Mouse (Mus musculus): Measurements from ENCODE around the gene Pxylp1.

Gene Pxylp1

GRCm38 (mm10) chr9:96818822-96819481 is 73.5 kb downstream of the Pxylp1 start:
- DNase-seq = no peak

GRCm38 (mm10) chr9:96818128-96818821 is 74.2 kb downstream of the Pxylp1 start:
- peak in 1 of 2 experiments; percentile 71 for DNase-seq

- DNase-seq = no peak
These were observed 80.5 kb downstream of the Pxylp1 start for GRCm38 (mm10) chr9:96811996-96812395.

GRCm38 (mm10) chr9:96800131-96800825 is 92.2 kb downstream of the Pxylp1 start:
- no peak for DNase-seq

GRCm38 (mm10) chr9:96797311-96797710 is 95.2 kb downstream of the Pxylp1 start:
- no peak for DNase-seq

GRCm38 (mm10) chr9:96795399-96795928 is 97.0 kb downstream of the Pxylp1 start:
- DNase-seq = peak; percentile 36 to 41

- DNase-seq = no peak
These were observed 97.9 kb downstream of the Pxylp1 start for GRCm38 (mm10) chr9:96794601-96795000.

GRCm38 (mm10) chr9:96792543-96792942 is 99.9 kb downstream of the Pxylp1 start:
- no peak for DNase-seq

- DNase-seq = no peak
These were observed 102.0 kb downstream of the Pxylp1 start for GRCm38 (mm10) chr9:96790389-96791007.

GRCm38 (mm10) chr9:96789906-96790305 is 102.6 kb downstream of the Pxylp1 start:
- no peak for DNase-seq

- DNase-seq = no peak
These were observed 104.7 kb downstream of the Pxylp1 start for GRCm38 (mm10) chr9:96787797-96788196.

- DNase-seq = no peak
These were observed 106.6 kb downstream of the Pxylp1 start for GRCm38 (mm10) chr9:96785871-96786342.

- DNase-seq = no peak
These were observed 107.3 kb downstream of the Pxylp1 start for GRCm38 (mm10) chr9:96785187-96785586.

GRCm38 (mm10) chr9:96783667-96784066 is 108.8 kb downstream of the Pxylp1 start:
- no peak for DNase-seq

- no peak for DNase-seq
These were observed 109.2 kb downstream of the Pxylp1 start for GRCm38 (mm10) chr9:96783258-96783657.

- DNase-seq = no peak
These were observed 110.4 kb downstream of the Pxylp1 start for GRCm38 (mm10) chr9:96782062-96782461.
